Mouse (Mus musculus): ENCODE measurements at regions not wholly inside any gene's neighbourhood (a gene's known extent, or its start where the extent isn't known, plus 50 kb on each side); places are given as distances from the start of the nearest gene placed in this dataset.

GRCm38 (mm10) chr10:20776640-20777413 is 51.9 kb upstream of the Pde7b start:
- DNase-seq (ENCODE audit: low spot score in 2 of 2), result no peak

GRCm38 (mm10) chr10:20775731-20776429 is 51.0 kb upstream of the Pde7b start:
- no peak for DNase-seq (ENCODE audit: low spot score in 2 of 2)

Measured in spleen, postnatal 10 days (tissue).